Mouse (Mus musculus): Measurements from ENCODE around the gene Tdgf1.

Tdgf1 gene

GRCm38 (mm10) chr9:110909371-110909967 lies 36.5 kb downstream of the Tdgf1 start:
- DNase-seq: peak; percentile 68

GRCm38 (mm10) chr9:110908631-110909016 lies 37.3 kb downstream of the Tdgf1 start:
- DNase-seq: no peak

DNA sequence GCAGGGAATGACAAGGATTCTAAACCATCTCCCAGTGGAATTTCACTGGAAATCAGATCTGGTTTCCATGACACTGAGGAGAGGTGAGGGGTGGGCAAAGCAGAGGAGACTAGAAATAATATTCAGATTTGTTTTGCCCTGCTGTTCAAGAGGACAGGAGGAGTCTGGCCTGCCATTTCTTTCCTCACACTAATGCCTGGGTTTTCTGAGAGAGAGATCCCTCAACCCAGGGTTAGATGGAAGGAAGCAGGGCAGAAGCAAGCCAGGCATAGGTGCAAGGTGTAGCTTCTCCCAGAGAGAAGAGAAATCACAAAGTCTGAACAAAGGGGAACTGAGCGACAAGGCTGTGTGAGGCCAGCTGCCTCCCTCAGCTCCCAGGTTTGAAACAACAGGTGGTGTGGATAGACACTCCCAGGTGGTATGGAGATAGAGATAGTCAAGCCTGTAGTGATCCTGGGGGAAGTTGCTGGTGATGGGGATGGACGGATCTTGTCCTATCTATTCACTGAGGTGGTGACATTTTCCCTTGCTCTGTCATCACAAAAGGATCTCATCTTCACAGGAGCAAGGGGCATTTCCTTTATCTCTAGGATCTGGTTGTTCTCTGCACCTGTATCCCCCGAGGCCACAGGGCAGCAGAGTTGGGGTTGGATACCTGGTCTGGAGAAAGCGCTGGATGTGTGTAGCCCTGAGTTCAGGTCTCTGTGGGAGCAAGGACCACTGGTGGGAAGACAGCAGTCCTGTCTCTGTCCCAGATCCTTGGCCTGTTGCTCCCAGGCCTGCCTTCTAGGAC lies 37.9 kb downstream of the Tdgf1 start:
- DNase-seq: no peak

DNA sequence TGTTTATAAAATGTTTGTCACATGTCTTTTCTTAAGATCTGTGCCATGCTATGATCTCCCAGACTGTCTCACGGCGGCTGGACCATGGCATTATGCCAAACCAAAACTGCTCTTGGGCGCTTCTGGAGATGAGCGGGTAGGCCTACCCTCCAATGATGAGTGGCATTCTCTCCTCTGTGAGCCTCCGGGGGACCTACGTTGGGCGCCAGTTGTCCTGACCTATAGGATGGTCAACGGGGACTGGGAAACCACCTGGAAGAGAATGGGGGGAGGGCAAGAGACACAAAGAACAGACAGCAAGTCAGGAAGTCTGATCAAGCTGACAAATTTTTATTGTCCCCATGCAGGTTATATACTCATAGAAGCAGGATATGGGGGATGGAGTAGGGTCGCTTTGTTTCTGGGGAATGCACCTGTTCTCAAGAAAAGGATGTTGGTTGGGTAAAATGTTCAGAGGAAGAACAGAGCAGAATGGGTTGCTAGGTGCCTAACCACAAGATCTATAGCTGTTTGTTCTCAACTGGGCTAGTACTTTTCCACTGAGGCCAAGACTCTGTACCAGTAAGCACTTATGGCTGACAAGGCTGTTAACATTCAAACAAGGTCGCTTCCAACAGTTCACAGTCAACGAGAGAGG lies 38.6 kb downstream of the Tdgf1 start:
- DNase-seq: no peak

DNA sequence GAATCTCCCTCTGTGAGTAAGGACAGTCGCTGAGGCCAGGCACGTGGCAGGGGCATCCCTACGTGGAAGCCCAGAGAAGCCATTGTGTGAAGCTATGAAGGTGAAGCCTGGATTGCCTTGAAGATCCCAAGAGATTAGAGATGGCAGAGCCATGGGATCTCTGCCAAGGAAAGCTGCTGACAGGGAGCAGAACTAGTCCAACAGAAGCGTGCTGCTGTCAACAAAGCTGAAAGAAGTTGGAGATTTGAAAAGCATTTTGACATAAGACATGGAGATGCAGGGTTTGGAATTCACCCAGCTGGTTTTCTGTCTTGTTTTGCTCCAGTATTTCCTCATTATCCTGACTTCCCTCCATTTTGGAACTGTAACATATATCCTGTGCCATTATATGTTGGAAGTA lies 43.7 kb downstream of the Tdgf1 start:
- DNase-seq: no peak

DNA sequence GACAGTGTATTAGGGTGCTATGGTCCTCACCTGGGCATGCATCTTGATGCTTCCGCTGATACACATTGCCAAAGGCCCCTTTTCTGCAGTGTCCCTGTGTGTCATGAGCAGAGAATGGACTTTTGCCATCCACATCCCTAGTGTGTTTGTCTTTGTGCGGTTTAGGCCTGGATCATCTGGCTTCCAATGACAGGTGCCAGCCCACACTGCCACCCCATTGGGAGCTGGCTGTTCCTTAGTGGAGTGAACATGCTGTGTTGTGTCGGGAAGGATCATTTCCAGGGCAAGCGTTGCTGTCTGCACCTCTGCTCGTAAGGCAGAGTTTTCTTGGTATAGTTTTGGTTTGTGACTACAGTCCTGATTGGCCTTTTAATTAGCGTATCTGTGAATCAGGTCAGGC lies 44.8 kb downstream of the Tdgf1 start:
- no peak for DNase-seq

GRCm38 (mm10) chr9:110899451-110900008 lies 46.4 kb downstream of the Tdgf1 start:
- DNase-seq: no peak

DNA sequence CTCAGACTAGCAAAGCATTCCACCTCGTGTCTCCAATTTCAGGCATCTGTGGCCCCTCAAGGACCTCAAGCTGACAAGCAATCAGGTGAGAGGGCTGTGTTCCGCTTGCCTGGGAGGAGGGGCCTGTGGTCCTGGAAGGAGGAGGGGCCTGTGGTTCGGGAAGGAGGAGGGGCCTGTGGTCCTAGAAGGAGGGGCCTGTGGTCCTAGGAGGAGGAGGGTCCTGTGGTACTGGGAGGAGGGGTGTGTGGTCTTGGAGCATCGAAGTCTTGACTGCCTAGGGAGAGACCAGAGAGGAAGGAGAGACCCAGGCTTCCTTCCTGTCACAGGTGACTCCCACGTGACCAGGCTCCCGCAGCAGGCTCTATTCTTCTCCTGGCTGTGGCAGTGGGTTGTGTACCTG lies 49.4 kb downstream of the Tdgf1 start:
- DNase-seq: peak; percentile 90

DNA sequence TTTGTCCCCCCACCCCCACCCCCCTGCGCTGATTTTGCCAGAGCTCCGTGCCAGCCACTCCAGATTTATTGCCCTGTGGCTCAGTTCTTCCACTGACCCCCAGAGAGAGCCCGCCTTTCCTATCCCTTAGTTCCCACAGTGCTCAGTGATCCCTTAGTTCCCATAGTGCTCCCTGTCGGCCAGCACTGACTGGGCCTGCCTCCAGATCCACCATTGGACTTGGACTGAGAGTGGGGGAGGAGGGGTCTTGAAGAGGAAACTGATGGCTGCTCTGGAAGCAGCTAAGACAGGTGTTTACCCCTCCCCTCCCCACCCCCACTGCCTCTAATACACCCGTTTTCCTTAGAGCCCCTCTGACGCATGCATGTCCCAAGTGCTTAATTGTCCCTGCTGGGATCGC lies 50.0 kb downstream of the Tdgf1 start:
- DNase-seq: no peak

DNA sequence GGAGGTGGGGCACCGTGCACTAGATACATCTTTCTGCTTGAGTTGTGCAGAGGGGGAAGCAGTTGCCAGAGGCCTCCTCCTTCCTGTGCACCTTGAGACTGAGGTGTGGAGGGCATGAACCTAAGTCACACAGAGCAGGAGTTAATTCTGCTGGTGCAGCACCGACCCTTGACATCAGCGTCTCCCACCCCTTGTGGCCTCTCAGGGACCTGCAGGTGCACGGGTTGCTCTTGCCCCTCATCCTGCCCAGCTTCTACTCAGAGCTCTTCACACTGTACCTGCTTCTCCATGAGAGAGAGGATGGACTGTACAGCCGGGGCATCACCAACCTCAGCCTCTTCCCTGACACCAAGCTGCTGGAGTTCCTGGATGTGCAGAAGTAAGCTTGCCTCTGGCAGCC lies 50.5 kb downstream of the Tdgf1 start:
- DNase-seq: no peak

DNA sequence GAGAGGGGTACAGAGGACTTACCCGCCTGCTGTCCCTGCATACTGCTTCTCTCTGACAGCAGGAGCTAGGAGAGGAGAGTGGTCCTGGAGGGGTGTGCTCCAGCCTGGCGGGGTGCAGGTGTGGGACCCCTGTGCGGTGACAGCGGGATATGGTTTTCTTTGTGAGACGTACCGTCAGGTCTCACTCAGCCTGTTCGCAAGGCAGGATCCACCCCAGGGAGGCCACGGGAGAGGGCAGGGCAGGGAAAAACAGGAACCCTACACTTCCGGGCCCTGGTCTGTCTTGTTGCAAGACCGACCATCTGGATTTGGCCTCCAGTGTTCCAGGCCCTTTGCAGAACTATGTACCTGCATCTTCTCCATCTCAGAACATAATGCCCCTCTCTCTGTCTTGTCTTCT lies 52.5 kb downstream of the Tdgf1 start:
- DNase-seq: no peak

DNA sequence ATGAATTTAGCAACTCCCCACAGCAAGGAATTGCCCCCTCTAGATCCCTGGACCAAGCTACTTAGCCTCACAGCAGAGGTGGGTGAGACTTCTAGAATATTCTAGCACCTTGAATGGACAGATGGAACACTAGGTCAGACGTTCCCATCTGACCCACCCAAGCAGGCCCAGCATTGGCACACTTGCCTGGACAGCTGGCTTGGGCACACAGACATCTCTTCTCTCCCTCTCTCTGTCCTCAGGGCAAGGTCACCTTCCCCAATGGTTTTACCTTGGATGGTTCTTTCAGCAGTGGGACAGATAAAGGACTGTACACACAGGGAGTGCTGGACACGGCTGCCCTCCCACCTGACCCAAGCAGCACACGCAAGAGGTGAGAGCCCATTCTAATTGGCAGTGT lies 53.4 kb downstream of the Tdgf1 start:
- no peak for DNase-seq

GRCm38 (mm10) chr9:110891077-110891828 lies 54.7 kb downstream of the Tdgf1 start:
- no peak for DNase-seq

- no peak for DNase-seq
Observed at GRCm38 (mm10) chr9:110890026-110890783, 55.8 kb downstream of the Tdgf1 start.
